Mouse (Mus musculus) myocyte (in vitro differentiated cells): ENCODE measurements around the gene A930009A15Rik. TPM values are rescaled to one million over a fixed set of nuclear protein-coding genes. Genes with fewer than 3 reads are reported as not detected.

ENCODE experiments used
- H3K27me3 ChIP-seq: one replicate; pipeline ENCODE4 v1.6.1; 2011; ENCODE audit not compliant: control insufficient read depth, insufficient read depth, insufficient read length
- H3K36me3 ChIP-seq: one replicate; pipeline ENCODE4 v1.6.1; 2011; ENCODE audit not compliant: control insufficient read depth, insufficient read depth
- H3K4me2 ChIP-seq: one replicate; pipeline ENCODE4 v1.6.1; 2011; ENCODE audit warnings: low read depth, control low read depth
- H3K4me3 ChIP-seq: one replicate; pipeline ENCODE4 v1.5.1; 2011; ENCODE audit warnings: mild to moderate bottlenecking, control low read depth, moderate library complexity
- H3K79me2 ChIP-seq: one replicate; pipeline ENCODE4 v1.6.1; 2011; ENCODE audit not compliant: control insufficient read depth, insufficient read depth
- H3ac ChIP-seq: one replicate; pipeline ENCODE4 v1.6.1; 2011; ENCODE audit not compliant: control insufficient read depth, insufficient read length
- CEBPB ChIP-seq: IDR thresholded peaks from 2 replicates; pipeline ENCODE4 v1.6.1; 2011; ENCODE audit warnings: mild to moderate bottlenecking, moderate library complexity; ENCODE audit not compliant: poor library complexity, insufficient read depth, severe bottlenecking
- E2F4 ChIP-seq: IDR thresholded peaks from one replicate; pipeline ENCODE4 v1.6.1; 2011; ENCODE audit warnings: mild to moderate bottlenecking, control low read depth, moderate library complexity; ENCODE audit not compliant: insufficient read depth
- MAX ChIP-seq: IDR thresholded peaks from one replicate; pipeline ENCODE4 v1.6.1; 2011; ENCODE audit warnings: low read depth, mild to moderate bottlenecking, control low read depth
- MYOD1 ChIP-seq, 3 experiments: IDR thresholded peaks; one replicate each; pipeline ENCODE4 v1.6.1; 2011; ENCODE audit warnings: control low read depth in 2 of 3, low read depth in 2 of 3, mild to moderate bottlenecking in 2 of 3, moderate library complexity in 1 of 3; ENCODE audit not compliant: insufficient read length in 2 of 3, control insufficient read depth in 1 of 3
- MYOG ChIP-seq, 3 experiments: IDR thresholded peaks; one replicate each; pipeline ENCODE4 v1.6.1; 2011; ENCODE audit warnings: control low read depth in 2 of 3, low read depth in 2 of 3, mild to moderate bottlenecking in 2 of 3; ENCODE audit not compliant: insufficient read length in 2 of 3, control insufficient read depth in 1 of 3, insufficient read depth in 1 of 3
- POLR2A ChIP-seq: IDR thresholded peaks from one replicate; pipeline ENCODE4 v1.6.1; 2011; ENCODE audit warnings: low read depth, mild to moderate bottlenecking, control low read depth, moderate library complexity; ENCODE audit not compliant: insufficient read length
- POLR2AphosphoS2 ChIP-seq: IDR thresholded peaks from one replicate; pipeline ENCODE4 v1.6.1; 2011; ENCODE audit warnings: low read depth, control low read depth; ENCODE audit not compliant: insufficient read length
- REST ChIP-seq: IDR thresholded peaks from one replicate; pipeline ENCODE4 v1.6.1; 2011; ENCODE audit warnings: mild to moderate bottlenecking, control low read depth, moderate library complexity; ENCODE audit not compliant: insufficient read depth, insufficient read length
- SRF ChIP-seq: IDR thresholded peaks from one replicate; pipeline ENCODE4 v1.6.1; 2011; ENCODE audit warnings: low read depth; ENCODE audit not compliant: control insufficient read depth, insufficient read length
- TCF12 ChIP-seq: IDR thresholded peaks from one replicate; pipeline ENCODE4 v1.6.1; 2011; ENCODE audit warnings: mild to moderate bottlenecking, control low read depth; ENCODE audit not compliant: poor library complexity, insufficient read depth, severe bottlenecking
- TCF3 ChIP-seq: IDR thresholded peaks from one replicate; pipeline ENCODE4 v1.6.1; 2011; ENCODE audit warnings: low read depth, control low read depth; ENCODE audit not compliant: insufficient read length
- USF1 ChIP-seq: IDR thresholded peaks from one replicate; pipeline ENCODE4 v1.6.1; 2011; ENCODE audit warnings: low read depth, mild to moderate bottlenecking, control low read depth, moderate library complexity
- polyA plus RNA-seq: library from polyadenylated mRNA; unstranded; fragments of >200 nt; fragmentation: generic; extraction: Trizol; gene quantifications from one replicate; pipeline ENCODE4 v1.2.1, GENCODE M21; 2012; ENCODE audit warnings: missing spikeins

The A930009A15Rik gene
- polyA plus RNA-seq, 1 experiment = not detected

GRCm38 (mm10) chr10:115618288-115618856, 48.6 kb downstream of the A930009A15Rik start:
- no peaks in the 10 kb centered on the region for H3K36me3 ChIP-seq
- no peak overlapping the region for H3K4me2 ChIP-seq
- H3ac ChIP-seq = no peak overlapping the region
- peaks cover 13% of the 10 kb centered on the region for H3K27me3 ChIP-seq
- no peaks in the 10 kb centered on the region for H3K79me2 ChIP-seq
- TF ChIP-seq TCF3 = no peak
- TF ChIP-seq MYOG (IDR thresholded peaks at IDR 0.05; ENCODE audit: control insufficient read depth in 1 of 3, insufficient read depth in 1 of 3, insufficient read length in 2 of 3, low read depth in 2 of 3) = no peak
- no peak for TF ChIP-seq TCF12
- TF ChIP-seq SRF = no peak
- TF ChIP-seq POLR2A = no peak
- TF ChIP-seq USF1 = no peak
- TF ChIP-seq POLR2AphosphoS2 = no peak
- no peak for TF ChIP-seq MAX
- TF ChIP-seq REST = no peak
- no peak overlapping the region for H3K4me3 ChIP-seq

GRCm38 (mm10) chr10:115623481-115623880, 53.7 kb downstream of the A930009A15Rik start:
- no peak overlapping the region for H3K4me2 ChIP-seq
- no peaks in the 10 kb centered on the region for H3K36me3 ChIP-seq
- no peaks in the 10 kb centered on the region for H3K79me2 ChIP-seq
- peaks cover 7% of the 10 kb centered on the region for H3K27me3 ChIP-seq
- no peak overlapping the region for H3ac ChIP-seq
- H3K4me3 ChIP-seq = no peak overlapping the region
- no peak for TF ChIP-seq CEBPB

- Histone ChIP-seq H3K36me3 (no peaks in the 10 kb centered on the region), H3ac (no peak overlapping the region), H3K4me3 (no peak overlapping the region), H3K27me3 (peaks cover 4% of the 10 kb centered on the region), H3K4me2 (no peak overlapping the region), H3K79me2 (no peaks in the 10 kb centered on the region)
- TF ChIP-seq SRF (no peak), CEBPB (no peak), MAX (no peak), POLR2AphosphoS2 (no peak), USF1 (no peak), MYOG (IDR thresholded peaks at IDR 0.05; ENCODE audit: control insufficient read depth in 1 of 3, insufficient read depth in 1 of 3, insufficient read length in 2 of 3, low read depth in 2 of 3) (no peak), POLR2A (no peak), E2F4 (no peak), TCF12 (no peak), REST (no peak), TCF3 (no peak)
These were observed 54.3 kb downstream of the A930009A15Rik start for GRCm38 (mm10) chr10:115623956-115624671.

- TF ChIP-seq USF1 = no peak
- no peak for TF ChIP-seq TCF3
- no peak for TF ChIP-seq MYOD1 (IDR thresholded peaks at IDR 0.05; ENCODE audit: control insufficient read depth in 1 of 3, insufficient read length in 2 of 3, low read depth in 2 of 3)
- no peak for TF ChIP-seq SRF
- no peak for TF ChIP-seq CEBPB
- TF ChIP-seq TCF12 = no peak
- no peak for TF ChIP-seq POLR2A
- no peak for TF ChIP-seq REST
- H3K4me3 ChIP-seq = no peak overlapping the region
- no peak overlapping the region for H3ac ChIP-seq
These were observed 55.2 kb downstream of the A930009A15Rik start for GRCm38 (mm10) chr10:115624957-115625356.

GRCm38 (mm10) chr10:115626678-115627077, 56.9 kb downstream of the A930009A15Rik start:
- no peak overlapping the region for H3K4me3 ChIP-seq
- H3K79me2 ChIP-seq = no peaks in the 10 kb centered on the region
- H3K4me2 ChIP-seq = no peak overlapping the region
- no peak for TF ChIP-seq POLR2A
- no peak for TF ChIP-seq SRF
- no peak for TF ChIP-seq MYOG (IDR thresholded peaks at IDR 0.05; ENCODE audit: control insufficient read depth in 1 of 3, insufficient read depth in 1 of 3, insufficient read length in 2 of 3, low read depth in 2 of 3)
- TF ChIP-seq MYOD1 (IDR thresholded peaks at IDR 0.05; ENCODE audit: control insufficient read depth in 1 of 3, insufficient read length in 2 of 3, low read depth in 2 of 3) = no peak
- TF ChIP-seq E2F4 = no peak
- TF ChIP-seq USF1 = no peak
- TF ChIP-seq TCF12 = no peak
- no peak for TF ChIP-seq MAX
- TF ChIP-seq TCF3 = no peak
- no peaks in the 10 kb centered on the region for H3K27me3 ChIP-seq
- H3K36me3 ChIP-seq = no peaks in the 10 kb centered on the region
- H3ac ChIP-seq = no peak overlapping the region

More at GRCm38 (mm10) chr10:115624957-115625356, 55.2 kb downstream of the A930009A15Rik start:
- no peaks in the 10 kb centered on the region for H3K36me3 ChIP-seq
- H3K79me2 ChIP-seq = no peaks in the 10 kb centered on the region
- peaks cover 4% of the 10 kb centered on the region for H3K27me3 ChIP-seq
- H3K4me2 ChIP-seq = no peak overlapping the region

Other genes starting within 250 kb of the A930009A15Rik start
- 18.0 TPM for gene Tmem19, start 207.5 kb upstream of the A930009A15Rik start, polyA plus RNA-seq
- gene Thap2, start 185.5 kb upstream of the A930009A15Rik start, polyA plus RNA-seq = 5.8 TPM
- 9.0 TPM for gene Zfc3h1, start 185.0 kb upstream of the A930009A15Rik start, polyA plus RNA-seq
- 0.07 TPM for gene Lgr5, start 17.8 kb downstream of the A930009A15Rik start, polyA plus RNA-seq
- 1.4 TPM for gene Tspan8, start 246.8 kb downstream of the A930009A15Rik start, polyA plus RNA-seq